Mouse (Mus musculus) neural tube, embryonic 14.5 days (tissue): ENCODE results near the gene Mtif3. TPM values are rescaled to one million over a fixed set of nuclear protein-coding genes. Genes with fewer than 3 reads are reported as not detected.

Experiments used
- ATAC-seq: fragments of 200-750 bp; cut with Nextera tagmentation; 2 replicates; pipeline ENCODE4 v1.8.0; 2017; ENCODE audit warnings: low read depth, mild to moderate bottlenecking, moderate TSS enrichment, moderate library complexity
- H3K27ac ChIP-seq: fragments of 300-500 bp; sonication (generic); 2 replicates; pipeline ENCODE4 v1.5.1; 2014; ENCODE audit warnings: low read depth, mild to moderate bottlenecking, control low read depth, low read length, moderate library complexity, mixed read lengths
- H3K27me3 ChIP-seq: fragments of 300-500 bp; sonication (generic); 2 replicates; pipeline ENCODE4 v1.6.1; 2014; ENCODE audit warnings: low read length; ENCODE audit not compliant: control insufficient read depth, insufficient read depth
- H3K36me3 ChIP-seq: fragments of 300-500 bp; sonication (generic); 2 replicates; pipeline ENCODE4 v1.6.1; 2014; ENCODE audit warnings: low read length, mixed read lengths; ENCODE audit not compliant: control insufficient read depth, insufficient read depth
- H3K4me1 ChIP-seq: fragments of 300-500 bp; sonication (generic); 2 replicates; pipeline ENCODE4 v1.6.1; 2014; ENCODE audit warnings: low read length; ENCODE audit not compliant: control insufficient read depth, insufficient read depth
- H3K4me2 ChIP-seq: fragments of 300-500 bp; sonication (generic); 2 replicates; pipeline ENCODE4 v1.6.1; 2014; ENCODE audit warnings: mild to moderate bottlenecking, low read depth, low read length, control low read depth
- H3K4me3 ChIP-seq: fragments of 300-500 bp; sonication (generic); 2 replicates; pipeline ENCODE4 v1.5.1; 2014; ENCODE audit warnings: low read depth, low read length, control low read depth, mixed read lengths
- H3K9ac ChIP-seq: fragments of 300-500 bp; sonication (generic); replicated peaks from 2 replicates; pipeline ENCODE4 v1.6.1; 2014; ENCODE audit warnings: low read depth, mild to moderate bottlenecking, control low read depth, low read length, mixed read lengths
- H3K9me3 ChIP-seq: fragments of 300-500 bp; sonication (generic); 2 replicates; pipeline ENCODE4 v1.6.1; 2016; ENCODE audit warnings: low read length; ENCODE audit not compliant: control insufficient read depth
- WGBS: fragments of 180-500 bp; shearing (Covaris S2); extraction: QIAGEN DNeasy Blood & Tissue Kit; methylation state at CpG from one replicate; pipeline ENCODE4 v1.1.7; 2014; 5-methylcytosine and 5-hydroxymethylcytosine counted together
- polyA plus RNA-seq: library from polyadenylated mRNA; unstranded; fragments of >200 nt; fragmentation: Nextera tagmentation; extraction: Ambion mirVana; gene quantifications from 2 replicates; pipeline ENCODE4 v1.2.1, GENCODE M21; 2014

The Mtif3 gene
- polyA plus RNA-seq, 1 experiment from 2014 or later, result 34.7 TPM

DNA sequence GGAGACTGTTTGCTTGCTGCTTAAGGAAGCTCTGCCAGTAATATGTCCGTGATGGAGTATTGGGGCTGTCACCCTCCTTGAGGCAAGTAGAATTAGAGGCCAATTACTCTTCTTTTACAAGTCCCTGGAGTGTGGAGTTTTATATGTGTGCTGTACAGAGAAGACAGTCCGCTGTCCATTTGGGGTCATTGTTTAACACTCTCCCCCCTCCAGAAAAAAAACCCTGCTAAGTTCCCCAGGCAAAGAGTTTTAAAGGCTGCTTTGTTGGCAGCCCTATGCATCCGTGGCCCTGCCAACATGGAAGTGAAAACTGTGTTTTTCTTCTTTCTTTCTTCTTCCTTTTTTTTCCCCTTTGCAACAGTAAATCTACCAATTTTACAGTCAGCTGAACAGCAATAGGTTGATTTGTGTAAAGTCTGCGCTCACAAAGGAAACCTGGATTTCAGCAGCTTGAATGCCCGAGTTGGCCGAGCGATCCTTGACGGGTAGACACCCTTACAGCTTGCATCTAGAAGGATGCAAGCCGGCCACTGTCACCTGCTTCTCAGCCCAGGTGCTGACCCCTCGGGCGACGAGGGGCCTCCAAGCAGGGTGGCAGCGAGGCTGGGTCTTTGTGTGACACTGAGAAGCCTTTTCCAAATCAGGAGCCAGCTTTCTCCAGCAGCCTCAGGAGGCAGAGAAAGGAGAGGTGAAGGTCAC lies 5.2 kb upstream of the Mtif3 start:
- Histone ChIP-seq H3K27me3 (no peaks in the 10 kb centered on the region), H3K9ac (no peak overlapping the region), H3K36me3 (no peaks in the 10 kb centered on the region), H3K4me1 (no peaks in the 10 kb centered on the region), H3K4me2 (no peak overlapping the region), H3K4me3 (no peak overlapping the region), H3K9me3 (no peaks in the 10 kb centered on the region), H3K27ac (no peak overlapping the region)
- ATAC-seq, result peak; percentile 83
- 16% methylated on average over 13 of the region's 13 CpGs for WGBS

DNA sequence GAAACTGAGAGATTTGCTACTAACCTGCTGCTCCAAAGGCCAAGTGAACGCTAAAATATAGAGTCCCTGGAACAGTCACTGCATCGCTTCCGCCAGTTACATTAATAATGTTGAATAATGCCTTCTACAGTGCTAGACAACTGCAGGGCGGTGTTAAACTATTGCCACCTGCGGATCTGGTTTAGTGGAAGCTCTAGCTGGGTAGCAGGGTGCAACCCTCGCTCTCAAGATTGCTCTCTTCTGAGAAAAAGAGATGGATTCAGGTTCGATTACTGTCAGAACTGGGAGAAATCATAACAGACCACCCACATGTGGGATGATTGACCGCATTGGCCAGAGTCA lies 308 bp upstream of the Mtif3 start:
- no peak overlapping the region for H3K27ac ChIP-seq

DNA sequence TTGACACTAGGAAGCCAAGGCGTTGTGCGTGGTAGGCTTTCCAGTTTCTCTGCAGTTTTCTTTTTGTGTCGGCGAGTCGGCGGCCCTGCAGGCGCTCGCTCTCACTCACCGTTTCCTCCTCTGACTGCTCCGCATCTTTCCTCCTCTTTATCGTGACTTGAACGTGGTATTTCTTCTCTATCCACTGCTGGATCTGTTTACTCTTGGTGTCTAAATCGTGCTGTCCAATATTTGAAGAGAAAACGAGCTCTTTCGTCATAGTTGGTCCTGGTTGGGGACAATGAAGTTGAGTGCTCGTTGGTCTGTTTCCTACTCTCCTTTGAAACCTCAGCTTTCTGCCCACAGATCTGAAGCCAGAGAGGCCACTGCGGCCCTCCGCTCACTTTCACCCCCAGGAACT lies 6.9 kb downstream of the Mtif3 start:
- Histone ChIP-seq H3K4me2 (no peak overlapping the region), H3K4me3 (no peak overlapping the region), H3K27ac (no peak overlapping the region), H3K36me3 (peaks cover 57% of the 10 kb centered on the region), H3K27me3 (no peaks in the 10 kb centered on the region), H3K4me1 (no peaks in the 10 kb centered on the region), H3K9ac (no peak overlapping the region), H3K9me3 (no peaks in the 10 kb centered on the region)
- ATAC-seq, result no peak
- 90% methylated on average over 18 of the region's 18 CpGs for WGBS

More for the DNA sequence above, 308 bp upstream of the Mtif3 start:
- peak; percentile 24 for ATAC-seq
- WGBS, result 49% methylated on average over 8 of the region's 8 CpGs
- H3K27me3 ChIP-seq, result no peaks in the 10 kb centered on the region
- no peak overlapping the region; the same call in 1 of the 2 replicates for H3K9ac ChIP-seq
- peak overlapping the region; percentile 80 for H3K4me2 ChIP-seq
- no peaks in the 10 kb centered on the region for H3K9me3 ChIP-seq
- peak overlapping the region; percentile 84 for H3K4me3 ChIP-seq
- peaks cover 6% of the 10 kb centered on the region for H3K4me1 ChIP-seq
- H3K36me3 ChIP-seq, result no peaks in the 10 kb centered on the region

DNA sequence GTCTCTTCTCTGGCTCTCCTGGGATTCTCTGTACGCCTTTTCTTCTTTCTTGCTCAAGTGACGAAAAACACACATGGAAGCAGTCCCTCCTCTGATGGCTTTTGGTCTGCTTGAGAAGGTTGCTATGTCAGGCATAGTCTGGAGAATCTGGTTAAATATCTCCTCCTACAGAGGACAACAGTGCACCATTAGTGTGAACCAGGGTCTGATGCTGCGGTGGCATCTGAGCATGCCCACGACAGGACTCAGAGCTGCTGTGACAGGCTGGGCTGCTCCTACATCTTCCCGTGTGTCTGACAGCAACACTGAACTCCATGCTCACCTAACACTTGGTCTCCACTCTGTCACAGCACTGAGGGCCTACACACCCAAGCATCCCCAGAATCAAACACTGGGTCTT lies 7.9 kb downstream of the Mtif3 start:
- WGBS, result 86% methylated on average over 5 of the region's 5 CpGs
- peaks cover 58% of the 10 kb centered on the region for H3K36me3 ChIP-seq
- H3K4me2 ChIP-seq, result no peak overlapping the region

DNA sequence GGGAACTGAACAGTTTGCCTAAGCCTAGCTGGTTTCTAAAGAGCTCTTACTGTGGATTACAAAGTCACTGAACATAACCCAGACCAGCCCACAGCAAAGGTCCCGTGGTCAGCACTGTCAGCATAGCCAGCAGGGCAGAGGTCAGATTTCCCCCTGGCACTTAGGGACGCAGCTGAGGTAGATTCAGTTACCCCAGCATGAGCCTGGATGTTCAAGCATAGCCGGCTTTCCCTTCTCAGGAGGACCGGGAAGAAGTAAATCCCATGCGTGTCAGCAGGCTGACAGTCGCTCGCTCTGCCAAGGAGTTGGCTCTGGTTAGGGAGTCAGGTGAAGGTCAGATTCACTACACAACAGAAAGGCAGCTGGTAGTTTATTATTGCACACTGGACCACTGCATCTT lies 9.0 kb downstream of the Mtif3 start:
- no peak overlapping the region for H3K4me3 ChIP-seq
- H3K36me3 ChIP-seq, result peaks cover 58% of the 10 kb centered on the region
- no peaks in the 10 kb centered on the region for H3K9me3 ChIP-seq

More for the DNA sequence above, 7.9 kb downstream of the Mtif3 start:
- Histone ChIP-seq H3K4me1 (no peaks in the 10 kb centered on the region), H3K27ac (no peak overlapping the region), H3K9me3 (no peaks in the 10 kb centered on the region), H3K4me3 (no peak overlapping the region), H3K27me3 (no peaks in the 10 kb centered on the region), H3K9ac (no peak overlapping the region)
- ATAC-seq, result no peak

DNA sequence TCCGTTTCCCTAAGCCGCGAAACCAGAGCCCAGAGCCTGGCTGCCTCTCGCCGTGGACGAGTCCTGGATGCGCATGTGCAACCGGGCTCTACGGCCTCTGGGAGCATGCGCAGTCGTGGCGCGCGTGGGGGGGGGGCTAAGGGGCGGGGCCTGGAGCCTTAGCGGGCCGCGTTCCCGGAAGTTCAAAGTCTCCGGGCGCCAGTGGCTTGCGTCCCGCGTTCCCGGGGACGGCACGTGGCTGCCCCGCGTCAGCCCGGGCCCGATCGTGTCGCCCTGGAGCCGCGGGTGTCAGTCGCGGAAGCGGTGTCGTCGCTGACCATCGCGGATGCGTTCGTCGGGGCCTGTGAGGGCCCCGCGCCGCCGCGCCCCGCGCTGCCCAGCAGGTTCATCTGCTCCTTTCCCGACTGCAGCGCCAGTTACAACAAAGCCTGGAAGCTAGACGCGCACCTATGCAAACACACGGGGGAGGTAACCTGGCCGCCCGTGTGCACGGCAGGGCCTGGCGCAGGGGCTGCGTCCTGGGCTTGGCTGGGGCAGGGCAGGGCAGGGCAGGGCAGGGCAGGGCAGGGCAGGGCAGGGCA lies 15.0 kb downstream of the Mtif3 start, which contains the start of gene Gtf3a:
Gene Gtf3a (plus strand): TSS at position 150 of the 581 bp plus-strand sequence.
- H3K9ac ChIP-seq, result peak within 1 kb of the TSS; percentile 83
- peaks cover 17% of the 10 kb centered on the region for H3K36me3 ChIP-seq
- peak within 1 kb of the TSS; percentile 72 for H3K27ac ChIP-seq
- WGBS, result 0% methylated on average over 62 of the region's 62 CpGs
- peak within 1 kb of the TSS; percentile 71 for H3K4me3 ChIP-seq
- H3K4me2 ChIP-seq, result peak within 1 kb of the TSS; percentile 89
- ATAC-seq, result peak; percentile 95
- no peaks in the 10 kb centered on the region for H3K9me3 ChIP-seq
- no peaks in the 10 kb centered on the region for H3K27me3 ChIP-seq
- peaks cover 6% of the 10 kb centered on the region for H3K4me1 ChIP-seq

More for the DNA sequence above, 9.0 kb downstream of the Mtif3 start:
- H3K4me1 ChIP-seq, result peaks cover 2% of the 10 kb centered on the region
- no peak overlapping the region for H3K9ac ChIP-seq
- H3K27me3 ChIP-seq, result no peaks in the 10 kb centered on the region
- ATAC-seq, result no peak
- WGBS, result 91% methylated on average over 7 of the region's 7 CpGs
- no peak overlapping the region for H3K27ac ChIP-seq
- no peak overlapping the region for H3K4me2 ChIP-seq

DNA sequence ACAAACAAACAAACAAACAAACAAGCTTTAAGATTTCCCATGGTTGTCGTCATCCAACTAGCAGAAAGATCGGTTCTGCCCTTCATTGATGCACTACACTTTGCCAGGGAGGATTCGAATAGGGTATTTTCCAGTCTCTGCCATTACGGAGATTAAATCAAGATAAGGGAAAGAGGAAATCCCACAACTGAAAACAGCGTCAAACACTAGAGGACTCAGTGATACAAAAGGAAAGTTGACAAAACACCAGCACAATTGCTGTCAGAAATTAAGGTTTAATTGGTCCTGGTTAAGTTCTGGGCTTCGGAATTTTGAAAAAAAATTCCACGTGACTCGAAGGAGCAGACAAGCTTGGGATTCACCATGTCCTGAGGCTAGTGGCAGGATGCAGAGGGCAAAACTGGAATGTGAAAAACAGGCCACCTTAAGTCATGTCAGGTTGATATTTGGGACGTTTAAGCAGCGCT lies 15.5 kb downstream of the Mtif3 start:
- Histone ChIP-seq H3K9ac (peak overlapping the region; percentile 83), H3K27me3 (no peaks in the 10 kb centered on the region), H3K4me2 (peak overlapping the region; percentile 89), H3K9me3 (no peaks in the 10 kb centered on the region), H3K27ac (peak overlapping the region; percentile 72), H3K36me3 (peaks cover 12% of the 10 kb centered on the region; the same call in 1 of the 2 replicates), H3K4me3 (peak overlapping the region; percentile 71), H3K4me1 (peaks cover 6% of the 10 kb centered on the region)
- WGBS, result 32% methylated on average over 10 of the region's 10 CpGs
- ATAC-seq, result peak; percentile 10; the same call in 1 of the 2 replicates

DNA sequence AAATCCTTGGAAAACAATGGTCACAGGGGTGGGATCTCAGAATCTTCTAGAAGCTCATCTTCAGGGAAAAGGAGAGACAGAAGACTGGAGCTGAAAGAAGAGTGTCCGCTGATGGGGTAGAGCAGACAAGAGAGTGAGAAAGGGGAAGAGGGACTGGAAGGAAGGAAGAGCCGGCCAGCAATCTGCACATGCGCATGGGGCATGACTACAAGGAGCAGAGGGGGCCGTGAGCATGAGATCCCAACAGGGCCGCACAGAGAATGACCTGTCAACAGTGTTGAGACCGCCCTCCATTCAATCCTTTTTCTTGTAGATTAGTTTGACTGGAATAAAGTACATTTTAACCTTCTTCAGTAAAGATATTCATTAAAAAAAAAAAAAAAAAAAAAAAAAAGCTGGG lies 16.1 kb downstream of the Mtif3 start:
- Histone ChIP-seq H3K9ac (no peak overlapping the region), H3K4me1 (peaks cover 6% of the 10 kb centered on the region), H3K4me3 (no peak overlapping the region), H3K36me3 (peaks cover 7% of the 10 kb centered on the region; the same call in 1 of the 2 replicates), H3K4me2 (no peak overlapping the region), H3K27me3 (no peaks in the 10 kb centered on the region), H3K9me3 (no peaks in the 10 kb centered on the region), H3K27ac (no peak overlapping the region)
- ATAC-seq, result no peak
- 94% methylated on average over 6 of the region's 6 CpGs for WGBS

DNA sequence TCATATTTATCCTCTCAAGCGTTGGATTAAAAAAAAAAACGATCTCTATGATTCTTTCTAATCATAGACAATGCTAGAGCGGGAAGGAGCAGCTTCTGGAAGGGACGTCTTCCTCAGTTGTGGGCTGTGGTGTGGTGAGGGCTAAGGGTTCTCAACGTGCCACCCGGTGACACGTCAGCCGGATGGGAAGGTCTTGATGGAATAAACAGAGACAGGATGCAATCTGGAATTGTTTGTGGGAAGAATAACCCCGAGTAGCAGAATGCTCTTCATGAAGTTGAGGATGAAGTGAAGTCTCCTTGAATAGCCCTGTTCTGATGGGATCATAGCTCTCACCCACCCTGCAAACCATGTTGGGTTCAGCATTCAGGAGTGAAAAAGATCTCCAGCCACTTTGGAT lies 16.9 kb downstream of the Mtif3 start:
- Histone ChIP-seq H3K4me2 (no peak overlapping the region), H3K9me3 (no peaks in the 10 kb centered on the region), H3K27me3 (no peaks in the 10 kb centered on the region), H3K27ac (no peak overlapping the region), H3K36me3 (peaks cover 1% of the 10 kb centered on the region; the same call in 1 of the 2 replicates), H3K4me1 (peaks cover 6% of the 10 kb centered on the region), H3K4me3 (no peak overlapping the region), H3K9ac (no peak overlapping the region)
- 92% methylated on average over 9 of the region's 9 CpGs for WGBS
- no peak for ATAC-seq
